Mouse (Mus musculus): Measurements from ENCODE around the gene Timm22. TPM values are rescaled to one million over a fixed set of nuclear protein-coding genes. Genes with fewer than 3 reads are reported as not detected.

The Timm22 gene
- polyA plus RNA-seq, 1 experiment from 2014 or later, result 96.2 TPM

GRCm38 (mm10) chr11:76450202-76450561 lies 43.4 kb downstream of the Timm22 start:
- no peak overlapping the region for H3K9ac ChIP-seq (ENCODE audit: low read length)
- no peak overlapping the region for H3K4me2 ChIP-seq (ENCODE audit: low read length)

DNA sequence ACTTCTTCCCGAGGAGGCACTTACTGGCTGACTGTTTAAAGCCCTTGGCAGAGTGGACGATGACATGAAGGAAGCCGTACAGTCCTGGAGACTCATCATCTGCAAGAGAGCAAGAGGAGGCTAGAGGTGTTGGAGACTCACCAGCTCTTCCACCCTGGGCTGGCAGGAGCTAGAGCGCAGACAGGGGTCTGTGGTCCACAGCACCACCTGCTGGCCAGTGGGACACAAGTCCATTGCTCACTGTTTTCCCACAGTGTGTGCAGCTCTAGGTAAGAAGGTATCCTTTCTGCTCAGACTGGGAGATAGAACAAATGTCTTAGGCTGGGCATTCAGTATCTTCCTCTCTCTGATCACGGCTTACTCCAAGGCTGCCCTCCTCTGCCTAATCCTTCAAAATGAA lies 47.7 kb downstream of the Timm22 start:
- ATAC-seq (ENCODE audit: insufficient number of reproducible peaks, insufficient read depth, low FRiP score, low read depth), result peak; percentile 12; the same call in 1 of the 2 replicates
- no peaks in the 10 kb centered on the region for H3K27me3 ChIP-seq (ENCODE audit: control insufficient read depth, insufficient read depth, low read length)
- no peak overlapping the region for H3K4me3 ChIP-seq (ENCODE audit: control insufficient read depth in 1 of 2, insufficient read depth in 1 of 2, low read depth in 1 of 2, low read length in 2 of 2)
- no peak overlapping the region for H3K27ac ChIP-seq (replicated peaks in 1 of 2; ENCODE audit: control insufficient read depth in 1 of 2, insufficient read depth in 1 of 2, low read depth in 2 of 2, low read length in 2 of 2)
- peaks cover 63% of the 10 kb centered on the region for H3K36me3 ChIP-seq (ENCODE audit: control insufficient read depth, insufficient read depth, low read length)
- H3K4me2 ChIP-seq (ENCODE audit: low read length), result no peak overlapping the region
- WGBS, result 38% methylated on average over 5 of the region's 5 CpGs
- H3K4me1 ChIP-seq (ENCODE audit: control insufficient read depth in 2 of 2, insufficient read depth in 2 of 2, low read length in 2 of 2), result peaks cover 3 to 10% of the 10 kb centered on the region in 2 experiments; a peak in 3 of 4 replicates
- no peaks in the 10 kb centered on the region for H3K9me3 ChIP-seq (ENCODE audit: control insufficient read depth, low read length)
- H3K9ac ChIP-seq (ENCODE audit: low read length), result no peak overlapping the region

More at GRCm38 (mm10) chr11:76450202-76450561, 43.4 kb downstream of the Timm22 start:
- 48% methylated on average over 3 of the region's 3 CpGs for WGBS
- ATAC-seq (ENCODE audit: insufficient number of reproducible peaks, insufficient read depth, low FRiP score, low read depth), result no peak
- H3K4me3 ChIP-seq (ENCODE audit: control insufficient read depth in 1 of 2, insufficient read depth in 1 of 2, low read depth in 1 of 2, low read length in 2 of 2), result no peak overlapping the region
- no peaks in the 10 kb centered on the region for H3K27me3 ChIP-seq (ENCODE audit: control insufficient read depth, insufficient read depth, low read length)
- H3K4me1 ChIP-seq (ENCODE audit: control insufficient read depth in 2 of 2, insufficient read depth in 2 of 2, low read length in 2 of 2), result peaks cover 5 to 24% of the 10 kb centered on the region in 2 experiments; a peak in 3 of 4 replicates
- peaks cover 61% of the 10 kb centered on the region for H3K36me3 ChIP-seq (ENCODE audit: control insufficient read depth, insufficient read depth, low read length)
- H3K9me3 ChIP-seq (ENCODE audit: control insufficient read depth, low read length), result no peaks in the 10 kb centered on the region
- peak overlapping the region in 1 of 2 experiments; percentile 56; a peak in 3 of 4 replicates for H3K27ac ChIP-seq (replicated peaks in 1 of 2; ENCODE audit: control insufficient read depth in 1 of 2, insufficient read depth in 1 of 2, low read depth in 2 of 2, low read length in 2 of 2)

- no peak for ATAC-seq (ENCODE audit: insufficient number of reproducible peaks, insufficient read depth, low FRiP score, low read depth)
- 18% methylated on average over 6 of the region's 6 CpGs for WGBS
- Histone ChIP-seq H3K4me3 (ENCODE audit: control insufficient read depth in 1 of 2, insufficient read depth in 1 of 2, low read depth in 1 of 2, low read length in 2 of 2) (no peak overlapping the region), H3K27me3 (ENCODE audit: control insufficient read depth, insufficient read depth, low read length) (no peaks in the 10 kb centered on the region), H3K9ac (ENCODE audit: low read length) (no peak overlapping the region), H3K4me1 (ENCODE audit: control insufficient read depth in 2 of 2, insufficient read depth in 2 of 2, low read length in 2 of 2) (peaks cover 2 to 3% of the 10 kb centered on the region in 2 experiments; a peak in 2 of 4 replicates), H3K4me2 (ENCODE audit: low read length) (no peak overlapping the region), H3K36me3 (ENCODE audit: control insufficient read depth, insufficient read depth, low read length) (peaks cover 64% of the 10 kb centered on the region), H3K27ac (replicated peaks in 1 of 2; ENCODE audit: control insufficient read depth in 1 of 2, insufficient read depth in 1 of 2, low read depth in 2 of 2, low read length in 2 of 2) (no peak overlapping the region), H3K9me3 (ENCODE audit: control insufficient read depth, low read length) (no peaks in the 10 kb centered on the region)
Measured at GRCm38 (mm10) chr11:76456233-76456632, 49.5 kb downstream of the Timm22 start.

DNA sequence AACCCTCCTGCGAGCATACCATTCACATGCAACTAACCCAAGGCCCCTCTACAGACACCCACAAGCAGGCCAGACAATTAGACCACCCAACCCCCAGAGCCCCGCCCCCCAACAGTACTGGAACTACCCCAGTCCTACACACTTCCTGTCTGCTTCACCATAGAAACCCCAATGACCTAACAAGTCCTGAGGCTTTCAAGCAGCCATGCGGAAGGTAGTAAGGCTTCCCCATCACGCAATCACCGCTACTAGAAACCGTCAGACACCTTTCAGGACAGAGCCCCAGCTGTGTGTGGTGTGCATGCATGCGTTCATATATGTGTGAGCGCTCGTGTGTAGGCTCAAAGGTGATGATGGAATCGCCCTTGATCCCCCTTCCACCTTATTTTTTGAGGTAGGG lies 50.1 kb downstream of the Timm22 start:
- no peaks in the 10 kb centered on the region for H3K9me3 ChIP-seq (ENCODE audit: control insufficient read depth, low read length)
- H3K4me2 ChIP-seq (ENCODE audit: low read length), result no peak overlapping the region
- no peak overlapping the region for H3K9ac ChIP-seq (ENCODE audit: low read length)
- WGBS, result 80% methylated on average over 10 of the region's 10 CpGs
- peaks cover 2 to 3% of the 10 kb centered on the region in 2 experiments; a peak in 2 of 4 replicates for H3K4me1 ChIP-seq (ENCODE audit: control insufficient read depth in 2 of 2, insufficient read depth in 2 of 2, low read length in 2 of 2)
- no peak overlapping the region for H3K27ac ChIP-seq (replicated peaks in 1 of 2; ENCODE audit: control insufficient read depth in 1 of 2, insufficient read depth in 1 of 2, low read depth in 2 of 2, low read length in 2 of 2)
- H3K4me3 ChIP-seq (ENCODE audit: control insufficient read depth in 1 of 2, insufficient read depth in 1 of 2, low read depth in 1 of 2, low read length in 2 of 2), result no peak overlapping the region
- ATAC-seq (ENCODE audit: insufficient number of reproducible peaks, insufficient read depth, low FRiP score, low read depth), result peak; percentile 23; the same call in 1 of the 2 replicates
- peaks cover 64% of the 10 kb centered on the region for H3K36me3 ChIP-seq (ENCODE audit: control insufficient read depth, insufficient read depth, low read length)
- no peaks in the 10 kb centered on the region for H3K27me3 ChIP-seq (ENCODE audit: control insufficient read depth, insufficient read depth, low read length)

DNA sequence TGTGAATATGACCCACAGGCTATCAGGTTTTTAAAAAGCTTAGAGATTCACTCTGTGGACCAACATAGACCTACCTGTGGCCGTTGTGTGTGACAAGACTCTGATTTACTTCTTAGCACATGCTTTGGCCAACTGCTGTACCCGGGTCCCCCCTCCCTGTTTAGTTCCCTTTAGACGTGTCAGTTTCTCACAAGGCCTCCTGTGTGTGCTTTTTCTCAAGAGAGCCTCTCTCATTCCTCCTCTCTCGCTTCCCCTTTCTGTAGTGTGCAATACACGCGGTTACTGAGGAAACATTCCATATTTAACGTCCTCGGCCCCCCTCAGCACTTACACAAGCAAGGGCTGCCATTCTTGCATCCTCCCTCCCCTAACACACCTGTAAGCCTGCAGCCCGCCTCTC lies 52.0 kb downstream of the Timm22 start:
- Histone ChIP-seq H3K4me2 (ENCODE audit: low read length) (no peak overlapping the region), H3K4me1 (ENCODE audit: control insufficient read depth in 2 of 2, insufficient read depth in 2 of 2, low read length in 2 of 2) (peaks cover 4 to 5% of the 10 kb centered on the region in 2 experiments; a peak in 3 of 4 replicates), H3K4me3 (ENCODE audit: control insufficient read depth in 1 of 2, insufficient read depth in 1 of 2, low read depth in 1 of 2, low read length in 2 of 2) (no peak overlapping the region), H3K27me3 (ENCODE audit: control insufficient read depth, insufficient read depth, low read length) (no peaks in the 10 kb centered on the region), H3K27ac (replicated peaks in 1 of 2; ENCODE audit: control insufficient read depth in 1 of 2, insufficient read depth in 1 of 2, low read depth in 2 of 2, low read length in 2 of 2) (no peak overlapping the region), H3K9ac (ENCODE audit: low read length) (no peak overlapping the region), H3K9me3 (ENCODE audit: control insufficient read depth, low read length) (no peaks in the 10 kb centered on the region), H3K36me3 (ENCODE audit: control insufficient read depth, insufficient read depth, low read length) (peaks cover 65% of the 10 kb centered on the region)
- no peak for ATAC-seq (ENCODE audit: insufficient number of reproducible peaks, insufficient read depth, low FRiP score, low read depth)
- WGBS, result 81% methylated on average over 9 of the region's 9 CpGs

GRCm38 (mm10) chr11:76459489-76459888 lies 52.7 kb downstream of the Timm22 start:
- peaks cover 9 to 12% of the 10 kb centered on the region in 2 experiments; a peak in 3 of 4 replicates for H3K4me1 ChIP-seq (ENCODE audit: control insufficient read depth in 2 of 2, insufficient read depth in 2 of 2, low read length in 2 of 2)
- H3K4me2 ChIP-seq (ENCODE audit: low read length), result no peak overlapping the region
- H3K36me3 ChIP-seq (ENCODE audit: control insufficient read depth, insufficient read depth, low read length), result peaks cover 62% of the 10 kb centered on the region
- no peaks in the 10 kb centered on the region for H3K9me3 ChIP-seq (ENCODE audit: control insufficient read depth, low read length)
- no peak overlapping the region for H3K27ac ChIP-seq (replicated peaks in 1 of 2; ENCODE audit: control insufficient read depth in 1 of 2, insufficient read depth in 1 of 2, low read depth in 2 of 2, low read length in 2 of 2)
- no peaks in the 10 kb centered on the region for H3K27me3 ChIP-seq (ENCODE audit: control insufficient read depth, insufficient read depth, low read length)
- H3K4me3 ChIP-seq (ENCODE audit: control insufficient read depth in 1 of 2, insufficient read depth in 1 of 2, low read depth in 1 of 2, low read length in 2 of 2), result no peak overlapping the region
- 48% methylated on average over 3 of the region's 3 CpGs for WGBS
- no peak overlapping the region for H3K9ac ChIP-seq (ENCODE audit: low read length)
- no peak for ATAC-seq (ENCODE audit: insufficient number of reproducible peaks, insufficient read depth, low FRiP score, low read depth)

DNA sequence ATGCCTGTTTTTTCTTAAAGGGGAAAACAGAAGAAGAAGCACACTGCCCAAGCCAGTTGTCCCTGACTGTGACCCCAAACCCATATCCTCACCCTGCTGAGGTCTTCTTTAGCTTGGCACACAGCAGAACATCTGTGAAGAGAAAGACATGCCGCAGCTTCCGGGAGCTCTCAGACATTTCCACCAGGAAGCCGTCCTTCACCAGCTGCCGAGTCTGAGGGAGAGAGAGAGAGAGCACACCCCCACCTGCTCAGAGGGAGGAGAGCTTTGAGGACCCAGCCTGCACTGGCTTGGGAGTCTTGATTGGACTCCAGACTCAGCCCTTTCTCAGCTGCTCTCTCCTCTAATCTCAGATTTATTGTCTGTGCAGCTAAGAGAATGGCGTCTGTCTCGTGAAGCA lies 54.4 kb downstream of the Timm22 start:
- 48% methylated on average over 6 of the region's 6 CpGs for WGBS
- Histone ChIP-seq H3K4me1 (ENCODE audit: control insufficient read depth in 2 of 2, insufficient read depth in 2 of 2, low read length in 2 of 2) (peaks cover 11 to 15% of the 10 kb centered on the region in 2 experiments; a peak in 3 of 4 replicates), H3K36me3 (ENCODE audit: control insufficient read depth, insufficient read depth, low read length) (peaks cover 53% of the 10 kb centered on the region), H3K9me3 (ENCODE audit: control insufficient read depth, low read length) (no peaks in the 10 kb centered on the region), H3K27ac (replicated peaks in 1 of 2; ENCODE audit: control insufficient read depth in 1 of 2, insufficient read depth in 1 of 2, low read depth in 2 of 2, low read length in 2 of 2) (no peak overlapping the region), H3K4me2 (ENCODE audit: low read length) (no peak overlapping the region), H3K27me3 (ENCODE audit: control insufficient read depth, insufficient read depth, low read length) (no peaks in the 10 kb centered on the region), H3K4me3 (ENCODE audit: control insufficient read depth in 1 of 2, insufficient read depth in 1 of 2, low read depth in 1 of 2, low read length in 2 of 2) (no peak overlapping the region), H3K9ac (ENCODE audit: low read length) (no peak overlapping the region)
- ATAC-seq (ENCODE audit: insufficient number of reproducible peaks, insufficient read depth, low FRiP score, low read depth), result no peak

DNA sequence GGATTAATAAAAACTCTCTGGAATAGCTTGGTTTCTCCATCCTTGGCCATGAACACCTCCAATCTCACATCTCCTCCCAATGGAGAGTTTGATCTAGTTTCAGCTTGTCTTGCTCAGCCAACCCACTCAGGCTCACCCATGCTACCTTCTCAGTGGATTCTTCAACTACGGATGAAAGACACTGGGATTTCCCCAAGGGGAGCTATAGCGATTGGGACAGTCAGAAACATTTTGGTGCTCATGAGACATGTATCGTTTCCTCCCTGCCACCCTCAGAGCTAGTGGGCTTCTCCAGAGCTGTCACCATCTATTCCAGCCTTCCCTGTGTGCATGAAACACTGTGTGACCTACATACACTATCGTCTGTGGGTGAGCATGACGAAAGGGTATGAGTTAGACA lies 54.9 kb downstream of the Timm22 start:
- Histone ChIP-seq H3K9ac (ENCODE audit: low read length) (no peak overlapping the region), H3K4me2 (ENCODE audit: low read length) (no peak overlapping the region), H3K36me3 (ENCODE audit: control insufficient read depth, insufficient read depth, low read length) (peaks cover 53% of the 10 kb centered on the region), H3K9me3 (ENCODE audit: control insufficient read depth, low read length) (no peaks in the 10 kb centered on the region), H3K4me1 (ENCODE audit: control insufficient read depth in 2 of 2, insufficient read depth in 2 of 2, low read length in 2 of 2) (peaks cover 8 to 12% of the 10 kb centered on the region in 2 experiments; a peak in 3 of 4 replicates), H3K27me3 (ENCODE audit: control insufficient read depth, insufficient read depth, low read length) (no peaks in the 10 kb centered on the region), H3K4me3 (ENCODE audit: control insufficient read depth in 1 of 2, insufficient read depth in 1 of 2, low read depth in 1 of 2, low read length in 2 of 2) (no peak overlapping the region), H3K27ac (replicated peaks in 1 of 2; ENCODE audit: control insufficient read depth in 1 of 2, insufficient read depth in 1 of 2, low read depth in 2 of 2, low read length in 2 of 2) (no peak overlapping the region)
- WGBS, result 90% methylated on average over 5 of the region's 5 CpGs
- no peak for ATAC-seq (ENCODE audit: insufficient number of reproducible peaks, insufficient read depth, low FRiP score, low read depth)
